Mouse (Mus musculus) CH12.LX (cell line): Measurements from ENCODE around the gene Evc2. TPM values are rescaled to one million over a fixed set of nuclear protein-coding genes. Genes with fewer than 3 reads are reported as not detected.

Experiments
- DNase-seq: peaks from one replicate; pipeline ENCODE4 v3.0.0-alpha.2; 2013; ENCODE audit errors: extremely low read depth
- H3K27ac ChIP-seq: 2 replicates; pipeline ENCODE4 v1.5.1; 2012; ENCODE audit warnings: low read depth, mild to moderate bottlenecking, control low read depth, moderate library complexity; ENCODE audit not compliant: insufficient read depth
- H3K27me3 ChIP-seq: replicated peaks from 2 replicates; pipeline ENCODE3; 2012; ENCODE audit warnings: inconsistent platforms
- H3K36me3 ChIP-seq, 2 experiments: replicated peaks in 1 of 2; 2 replicates each; pipeline versions ENCODE3 to v1.6.1; 2012; ENCODE audit warnings: inconsistent platforms in 1 of 2, low read length in 1 of 2, mild to moderate bottlenecking in 1 of 2, mixed read lengths in 1 of 2, moderate library complexity in 1 of 2; ENCODE audit not compliant: control insufficient read depth in 1 of 2, insufficient read depth in 1 of 2
- H3K4me1 ChIP-seq, 2 experiments: 2 replicates each; pipeline ENCODE4 v1.6.1; 2012; ENCODE audit warnings: inconsistent platforms in 1 of 2, moderate library complexity in 1 of 2; ENCODE audit not compliant: insufficient read depth in 2 of 2, control insufficient read depth in 1 of 2
- H3K4me2 ChIP-seq: 2 replicates; pipeline ENCODE4 v1.6.1; 2012; ENCODE audit warnings: low read depth, mild to moderate bottlenecking, control low read depth; ENCODE audit not compliant: poor library complexity, insufficient read depth, severe bottlenecking
- H3K4me3 ChIP-seq, 3 experiments: fragments of 150-350 bp in 1 of 3; sonication (generic) in 1 of 3; replicated peaks in 1 of 3; 2 replicates each; pipeline versions ENCODE3 to v1.5.1; 2011 to 2012; ENCODE audit warnings: low read depth in 2 of 3, low read length in 2 of 3, mild to moderate bottlenecking in 2 of 3, moderate library complexity in 2 of 3, control low read depth in 1 of 3, improper control_type of control experiment in 1 of 3, inconsistent platforms in 1 of 3, mixed read lengths in 1 of 3; ENCODE audit not compliant: poor library complexity in 1 of 3
- H3K79me2 ChIP-seq: replicated peaks from 2 replicates; pipeline ENCODE4 v1.6.1; 2012; ENCODE audit warnings: mild to moderate bottlenecking, moderate library complexity; ENCODE audit not compliant: control insufficient read depth, poor library complexity, insufficient read depth, severe bottlenecking; ENCODE audit errors: extremely low read depth
- H3K9ac ChIP-seq: 2 replicates; pipeline ENCODE4 v1.6.1; 2012; ENCODE audit warnings: low read depth, mild to moderate bottlenecking, control low read depth, moderate library complexity; ENCODE audit not compliant: insufficient read depth
- H3K9me3 ChIP-seq: replicated peaks from 2 replicates; pipeline ENCODE3; 2012; ENCODE audit warnings: low read length, inconsistent platforms, mixed read lengths
- BHLHE40 ChIP-seq: IDR thresholded peaks from 2 replicates; pipeline ENCODE4 v1.6.1; 2011; ENCODE audit warnings: mild to moderate bottlenecking, low read depth, low read length, improper control_type of control experiment
- CHD1 ChIP-seq: IDR thresholded peaks from 2 replicates; pipeline ENCODE4 v1.6.1; 2012; ENCODE audit warnings: low read depth, low read length, improper control_type of control experiment, inconsistent platforms
- CTCF ChIP-seq, 2 experiments: IDR thresholded peaks in 1 of 2; conservative IDR thresholded peaks in 1 of 2; 2 replicates each; pipeline ENCODE4 v1.5.1; 2011 to 2012; ENCODE audit warnings: low read depth in 2 of 2, low read length in 2 of 2, improper control_type of control experiment in 1 of 2, inconsistent platforms in 1 of 2, mild to moderate bottlenecking in 1 of 2, moderate library complexity in 1 of 2
- E2F4 ChIP-seq: IDR thresholded peaks from 2 replicates; pipeline ENCODE4 v1.6.1; 2011; ENCODE audit warnings: low read depth, low read length, improper control_type of control experiment; ENCODE audit not compliant: insufficient replicate concordance
- HCFC1 ChIP-seq: IDR thresholded peaks from 2 replicates; pipeline ENCODE4 v1.6.1; 2012; ENCODE audit warnings: low read depth, mild to moderate bottlenecking, inconsistent platforms, low read length, improper control_type of control experiment
- IRF4 ChIP-seq: IDR thresholded peaks from 2 replicates; pipeline ENCODE4 v1.6.1; 2014; ENCODE audit warnings: low read depth, mild to moderate bottlenecking, inconsistent platforms, low read length, improper control_type of control experiment
- JUN ChIP-seq: IDR thresholded peaks from 2 replicates; pipeline ENCODE4 v1.6.1; 2011; ENCODE audit warnings: low read depth, mild to moderate bottlenecking, low read length, improper control_type of control experiment, moderate library complexity; ENCODE audit not compliant: insufficient read depth
- JUND ChIP-seq: conservative IDR thresholded peaks from 2 replicates; pipeline ENCODE4 v1.6.1; 2011; ENCODE audit warnings: low read depth, low read length, improper control_type of control experiment
- MAX ChIP-seq: IDR thresholded peaks from 2 replicates; pipeline ENCODE4 v1.6.1; 2011; ENCODE audit warnings: low read length, improper control_type of control experiment
- MAZ ChIP-seq: IDR thresholded peaks from 2 replicates; pipeline ENCODE4 v1.6.1; 2012; ENCODE audit warnings: low read depth, mild to moderate bottlenecking, inconsistent platforms, low read length, improper control_type of control experiment, moderate library complexity
- MEF2A ChIP-seq: IDR thresholded peaks from 2 replicates; pipeline ENCODE4 v1.6.1; 2014; ENCODE audit warnings: low read depth, mild to moderate bottlenecking, inconsistent platforms, low read length, improper control_type of control experiment, borderline replicate concordance
- MXI1 ChIP-seq: IDR thresholded peaks from 2 replicates; pipeline ENCODE4 v1.6.1; 2011; ENCODE audit warnings: mild to moderate bottlenecking, low read depth, low read length, improper control_type of control experiment
- MYC ChIP-seq: IDR thresholded peaks from 2 replicates; pipeline ENCODE4 v1.6.1; 2011; ENCODE audit warnings: low read depth, mild to moderate bottlenecking, improper control_type of control experiment, low read length
- NRF1 ChIP-seq: IDR thresholded peaks from 2 replicates; pipeline ENCODE4 v1.6.1; 2014; ENCODE audit warnings: low read depth, mild to moderate bottlenecking, inconsistent platforms, low read length, improper control_type of control experiment, moderate library complexity
- RAD21 ChIP-seq: IDR thresholded peaks from 2 replicates; pipeline ENCODE4 v1.6.1; 2011; ENCODE audit warnings: low read depth, mild to moderate bottlenecking, low read length, improper control_type of control experiment, moderate library complexity
- RCOR1 ChIP-seq: conservative IDR thresholded peaks from 2 replicates; pipeline ENCODE4 v1.6.1; 2012; ENCODE audit warnings: low read depth, mild to moderate bottlenecking, inconsistent platforms, low read length, improper control_type of control experiment
- SIN3A ChIP-seq: IDR thresholded peaks from 2 replicates; pipeline ENCODE4 v1.6.1; 2012; ENCODE audit warnings: low read length, improper control_type of control experiment, inconsistent platforms
- SMC3 ChIP-seq: IDR thresholded peaks from 2 replicates; pipeline ENCODE4 v1.6.1; 2011; ENCODE audit warnings: low read depth, low read length, improper control_type of control experiment
- TBP ChIP-seq: conservative IDR thresholded peaks from 2 replicates; pipeline ENCODE4 v1.6.1; 2011; ENCODE audit warnings: low read depth, low read length, improper control_type of control experiment
- TCF12 ChIP-seq: IDR thresholded peaks from 2 replicates; pipeline ENCODE4 v1.6.1; 2014; ENCODE audit warnings: low read depth, mild to moderate bottlenecking, inconsistent platforms, low read length, improper control_type of control experiment
- USF1 ChIP-seq: IDR thresholded peaks from 2 replicates; pipeline ENCODE4 v1.6.1; 2014; ENCODE audit warnings: low read depth, mild to moderate bottlenecking, inconsistent platforms, low read length, improper control_type of control experiment
- USF2 ChIP-seq: conservative IDR thresholded peaks from 2 replicates; pipeline ENCODE4 v1.6.1; 2011; ENCODE audit warnings: low read depth, low read length, improper control_type of control experiment
- ZKSCAN1 ChIP-seq: IDR thresholded peaks from 2 replicates; pipeline ENCODE4 v1.6.1; 2012; ENCODE audit warnings: low read depth, inconsistent platforms, low read length, improper control_type of control experiment, borderline replicate concordance
- ZMIZ1 ChIP-seq: IDR thresholded peaks from 2 replicates; pipeline ENCODE4 v1.6.1; 2012; ENCODE audit warnings: low read depth, mild to moderate bottlenecking, inconsistent platforms, low read length, improper control_type of control experiment
- ZNF384 ChIP-seq: IDR thresholded peaks from 2 replicates; pipeline ENCODE4 v1.6.1; 2012; ENCODE audit warnings: low read depth, low read length, improper control_type of control experiment, inconsistent platforms
- dilution Hi-C: fragments of 300-500 bp; cut with MboI; formaldehyde crosslinking; loops from 2 replicates; pipeline ENCODE4 v1.14.3; 2020; ENCODE audit warnings: low sequenced_read_pairs; ENCODE audit not compliant: extremely low pct_unique_long_range_greater_than_20kb, extremely low pct_ligation_motif_present
- in situ Hi-C: fragments of 300-500 bp; cut with MboI; formaldehyde crosslinking; loops from 3 replicates; pipeline ENCODE4 v1.14.3; 2019; ENCODE audit warnings: low sequenced_read_pairs, low pct_ligation_motif_present, low pct_unique_long_range_greater_than_20kb, mixed read lengths
- polyA plus RNA-seq: library from polyadenylated mRNA; unstranded; fragments of >175 nt; gene quantifications from 2 replicates; pipeline ENCODE4 v1.2.1, GENCODE M21; 2012; ENCODE audit warnings: low read depth; ENCODE audit not compliant: insufficient read length
- total RNA-seq, 2 experiments: library from RNA; depleted of rRNA; stranded (reverse); fragments of 300-350 nt in 1 of 2; fragments of >200 nt in 1 of 2; gene quantifications; 2 replicates each; pipeline ENCODE4 v1.2.3; 2012 to 2014

Evc2 gene
- total and polyA plus RNA-seq, 3 experiments: 0.04 TPM; not detected in 2

DNA sequence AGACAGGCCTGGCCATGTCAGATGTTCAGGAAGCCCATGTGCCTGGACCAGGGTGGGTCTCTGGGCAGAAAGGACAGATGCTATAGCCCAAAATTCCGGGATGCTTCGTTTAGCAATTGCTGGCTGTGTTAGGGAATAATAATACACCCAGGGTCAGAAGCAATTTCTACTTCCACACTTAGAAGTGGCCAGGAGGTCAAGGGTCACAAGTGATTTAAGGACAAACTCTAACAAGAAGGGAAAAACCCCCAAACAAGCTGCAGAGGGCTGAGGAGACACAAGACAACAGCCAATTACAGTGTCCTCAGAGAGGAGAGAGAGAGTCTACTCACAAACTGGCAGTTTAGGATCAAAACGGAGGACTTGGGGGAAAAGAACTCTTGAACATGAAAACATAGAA is 3.2 kb upstream of the Evc2 start:
- H3K36me3 ChIP-seq: no peaks in the 10 kb centered on the region
- DNase-seq: no peak
- H3K27ac ChIP-seq: no peak overlapping the region
- H3K9me3 ChIP-seq: no peaks in the 10 kb centered on the region
- in situ Hi-C loops: no loop called here
- H3K4me2 ChIP-seq: no peak overlapping the region
- H3K79me2 ChIP-seq: no peaks in the 10 kb centered on the region
- peaks cover 0 to 8% of the 10 kb centered on the region in 2 experiments; a peak in 3 of 4 replicates for H3K4me1 ChIP-seq
- TF ChIP-seq SIN3A: no peak
- no peak for TF ChIP-seq E2F4
- TF ChIP-seq HCFC1: no peak
- TF ChIP-seq USF2: no peak
- no peak for TF ChIP-seq JUN
- TF ChIP-seq MXI1: no peak
- TF ChIP-seq MAZ: no peak
- no peak for TF ChIP-seq ZMIZ1
- no peak for TF ChIP-seq SMC3
- TF ChIP-seq BHLHE40: no peak
- TF ChIP-seq MEF2A: no peak
- TF ChIP-seq CTCF (conservative IDR thresholded peaks at IDR 0.05 in 1 of 2, IDR thresholded peaks at IDR 0.05 in 1 of 2; ENCODE audit: low read depth in 2 of 2, low read length in 2 of 2): no peak
- TF ChIP-seq TBP: no peak
- no peak for TF ChIP-seq USF1
- TF ChIP-seq IRF4: no peak
- no peak for TF ChIP-seq MYC
- TF ChIP-seq, all 38 proteins: peak for 0
- dilution Hi-C loops: no loop called here
- Histone ChIP-seq H3K4me3 (no peak overlapping the region), H3K27me3 (peaks cover 46% of the 10 kb centered on the region), H3K9ac (no peak overlapping the region)

DNA sequence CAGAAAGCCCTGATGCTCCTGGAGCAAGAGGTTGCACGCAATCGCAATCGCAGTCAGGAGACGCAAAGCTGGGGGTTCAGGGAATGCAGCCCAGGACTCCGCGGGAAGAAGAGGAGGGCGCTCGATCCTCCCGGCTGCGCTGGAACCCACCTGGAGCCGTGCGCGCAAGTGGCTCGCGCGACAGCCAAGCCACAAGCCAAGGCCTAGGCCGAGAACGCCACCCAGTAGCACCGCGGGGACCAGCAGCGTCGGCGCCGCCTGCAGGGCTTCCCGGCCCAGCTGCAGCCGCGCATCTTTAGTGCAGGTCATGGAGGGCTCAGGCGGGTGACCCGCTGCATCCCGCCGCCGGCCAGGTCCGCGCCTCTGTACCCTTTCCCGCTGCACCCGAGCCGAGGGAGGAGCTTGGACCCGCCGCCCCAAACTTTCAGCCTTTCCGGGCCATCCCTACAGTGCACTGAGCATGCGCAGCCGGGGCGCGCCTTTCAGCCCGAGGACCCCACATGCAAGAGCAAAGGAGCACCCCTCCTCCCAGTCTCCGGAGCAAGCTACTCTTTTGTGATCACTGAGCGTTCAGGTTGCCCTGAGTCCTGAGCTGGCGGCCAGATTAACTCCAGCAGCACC is 1.7 kb upstream of the Evc2 start, which contains the start of gene Evc:
Gene Evc, minus strand, starts transcription at position 410 of the 621 bp plus-strand sequence.
- Histone ChIP-seq H3K9me3 (peaks cover 10% of the 10 kb centered on the region), H3K4me2 (no peak within 1 kb of the TSS), H3K36me3 (no peaks in the 10 kb centered on the region), H3K79me2 (no peaks in the 10 kb centered on the region), H3K27me3 (peaks cover 52% of the 10 kb centered on the region), H3K4me3 (no peak within 1 kb of the TSS), H3K27ac (no peak within 1 kb of the TSS), H3K9ac (no peak within 1 kb of the TSS), H3K4me1 (peaks cover 0 to 8% of the 10 kb centered on the region in 2 experiments; a peak in 3 of 4 replicates)
- dilution Hi-C loops (no loop called here), in situ Hi-C loops (no loop called here)
- no peak for DNase-seq
- TF ChIP-seq MEF2A (no peak), MAX (no peak), NRF1 (no peak), RAD21 (no peak), USF2 (no peak), MXI1 (no peak), TBP (no peak), ZNF384 (no peak), TCF12 (no peak), RCOR1 (no peak), ZKSCAN1 (no peak), CHD1 (no peak), JUND (no peak), E2F4 (no peak), CTCF (conservative IDR thresholded peaks at IDR 0.05 in 1 of 2, IDR thresholded peaks at IDR 0.05 in 1 of 2; ENCODE audit: low read depth in 2 of 2, low read length in 2 of 2) (no peak)
